Mouse (Mus musculus): ENCODE measurements around the gene Arhgap10.

- TF ChIP-seq CTCF (IDR thresholded peaks at IDR 0.05; ENCODE audit: extremely low read depth, insufficient read depth, low read length) (no peak), POLR2A (IDR thresholded peaks at IDR 0.05; ENCODE audit: extremely low read depth, insufficient read depth, low read length) (no peak)
Measured at GRCm38 (mm10) chr8:77292120-77292519, 225.6 kb downstream of the Arhgap10 start.
